In the genomic region with DNA sequence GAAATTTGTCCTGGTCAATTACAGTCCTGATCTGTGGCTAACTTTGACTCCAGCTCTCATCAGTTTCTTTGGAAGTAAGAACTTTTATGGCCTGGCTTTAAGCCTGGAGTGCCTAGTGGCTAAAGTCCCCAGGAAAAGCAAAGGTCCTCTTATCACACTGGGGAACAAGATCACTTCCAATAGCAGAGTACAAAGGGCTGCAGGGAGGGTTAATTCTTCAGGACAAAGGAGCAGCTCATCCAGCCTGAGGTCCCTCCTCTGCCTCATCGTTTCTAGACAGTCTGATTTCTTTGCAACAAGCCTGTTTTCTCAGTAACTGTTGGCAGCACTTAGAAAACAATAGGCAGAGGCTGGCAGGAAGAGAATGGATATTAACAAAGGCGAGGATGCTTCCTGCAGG, we compare ENCODE assay signal across 19 mouse cellular contexts.
DNase-seq lines count a peak whose midpoint lies in the region; ATAC-seq and TF ChIP-seq lines count a peak whose summit lies in the region.
"Had no signal": no experiment of that assay in that cellular context is flagged by ENCODE, and none has a peak within 500 bp of the region (broad histone marks: within the 10 kb centered on the region; RNA-seq: fewer than 3 reads in every experiment).

No protein-coding gene starts in this region.

- DNase-seq in forebrain, embryonic 14.5 days (ENCODE audit: low spot score): no peak
- no peak for DNase-seq in forebrain, postnatal 0 days
- peak; percentile 8 for DNase-seq in R1 (ENCODE audit: low read depth, low spot score)
- no peak for DNase-seq in cerebellum, postnatal 36 days
- DNase-seq in frontal cortex, adult 2 months (ENCODE audit: extremely low spot score in 1 of 2, low spot score in 1 of 2): no peak
- DNase-seq in spleen, adult 12 weeks (ENCODE audit: low spot score): no peak
- DNase-seq: adrenal gland, postnatal 14 days; cerebellum, adult 11-12 months; cerebellum, adult 9-10 months; cerebellum, postnatal 25 days; gastrocnemius, postnatal 36 days; heart, adult 11 months; heart, postnatal 36 days had no signal

- no peak for TF ChIP-seq CTCF in forebrain, postnatal 0 days (IDR thresholded peaks at IDR 0.05; ENCODE audit: low read depth)

- H3K27me3 ChIP-seq in forebrain, embryonic 14.5 days (replicated peaks; ENCODE audit: control insufficient read depth, insufficient read depth, low read length): no peaks in the 10 kb centered on the region
- no peaks in the 10 kb centered on the region for H3K27me3 ChIP-seq in forebrain, postnatal 0 days (ENCODE audit: insufficient read depth, low read length)
- H3K27me3 ChIP-seq in intestine, embryonic 15.5 days (replicated peaks): no peaks in the 10 kb centered on the region
- H3K27me3 ChIP-seq: CH12.LX; embryonic facial prominence, embryonic 13.5 days; forebrain, embryonic 12.5 days; heart, embryonic 13.5 days; hindbrain, embryonic 15.5 days had no signal

- H3K4me3 ChIP-seq in forebrain, embryonic 14.5 days (ENCODE audit: low read depth, low read length): no peak overlapping the region
- H3K4me3 ChIP-seq in forebrain, postnatal 0 days (ENCODE audit: low read depth, low read length): no peak overlapping the region
- H3K4me3 ChIP-seq in intestine, embryonic 15.5 days (replicated peaks): no peak overlapping the region
- H3K4me3 ChIP-seq: embryonic facial prominence, embryonic 13.5 days; forebrain, embryonic 12.5 days; heart, embryonic 13.5 days; hindbrain, embryonic 15.5 days had no signal

- H3K9me3 ChIP-seq in forebrain, embryonic 14.5 days (replicated peaks; ENCODE audit: control insufficient read depth, low read length): no peaks in the 10 kb centered on the region
- H3K9me3 ChIP-seq in forebrain, postnatal 0 days (ENCODE audit: low read length): no peaks in the 10 kb centered on the region
- H3K9me3 ChIP-seq in intestine, embryonic 15.5 days: no peaks in the 10 kb centered on the region
- H3K9me3 ChIP-seq: embryonic facial prominence, embryonic 13.5 days; forebrain, embryonic 12.5 days; heart, embryonic 13.5 days; hindbrain, embryonic 15.5 days had no signal

- WGBS in forebrain, embryonic 14.5 days: 16% methylated on average over 2 of the region's 2 CpGs
- 11% methylated on average over 2 of the region's 2 CpGs for WGBS in forebrain, postnatal 0 days
- WGBS in intestine, embryonic 15.5 days: 40% methylated on average over 2 of the region's 2 CpGs

- H3K4me1 ChIP-seq in forebrain, embryonic 14.5 days (ENCODE audit: control insufficient read depth, insufficient read depth, low read length): no peaks in the 10 kb centered on the region
- H3K4me1 ChIP-seq in forebrain, postnatal 0 days (ENCODE audit: insufficient read depth): no peaks in the 10 kb centered on the region
- no peaks in the 10 kb centered on the region for H3K4me1 ChIP-seq in intestine, embryonic 15.5 days (replicated peaks)
- H3K4me1 ChIP-seq: embryonic facial prominence, embryonic 13.5 days; heart, embryonic 13.5 days; hindbrain, embryonic 15.5 days had no signal

- 0 out of 2 replicates have a peak overlapping the region, but pooled peaks have one; percentile 5 for H3K27ac ChIP-seq in forebrain, embryonic 14.5 days (ENCODE audit: low read depth, low read length)
- H3K27ac ChIP-seq in forebrain, postnatal 0 days (ENCODE audit: low read depth, low read length): no peak overlapping the region
- H3K27ac ChIP-seq in intestine, embryonic 15.5 days: no peak overlapping the region
- H3K27ac ChIP-seq: embryonic facial prominence, embryonic 13.5 days; forebrain, embryonic 12.5 days; heart, embryonic 13.5 days; hindbrain, embryonic 15.5 days had no signal

- H3K36me3 ChIP-seq in forebrain, embryonic 14.5 days (ENCODE audit: control insufficient read depth, insufficient read depth, low read length): no peaks in the 10 kb centered on the region
- no peaks in the 10 kb centered on the region for H3K36me3 ChIP-seq in forebrain, postnatal 0 days (ENCODE audit: insufficient read depth)
- no peaks in the 10 kb centered on the region for H3K36me3 ChIP-seq in intestine, embryonic 15.5 days
- H3K36me3 ChIP-seq: embryonic facial prominence, embryonic 13.5 days; forebrain, embryonic 12.5 days; heart, embryonic 13.5 days; hindbrain, embryonic 15.5 days had no signal

- no peak overlapping the region for H3K4me2 ChIP-seq in forebrain, embryonic 14.5 days (ENCODE audit: low read length)
- H3K4me2 ChIP-seq in forebrain, postnatal 0 days (ENCODE audit: low read depth): no peak overlapping the region
- no peak overlapping the region for H3K4me2 ChIP-seq in intestine, embryonic 15.5 days (replicated peaks)
- H3K4me2 ChIP-seq: embryonic facial prominence, embryonic 13.5 days; forebrain, embryonic 12.5 days; heart, embryonic 13.5 days; hindbrain, embryonic 15.5 days had no signal

- H3K9ac ChIP-seq in forebrain, embryonic 14.5 days (ENCODE audit: low read length): no peak overlapping the region
- H3K9ac ChIP-seq in forebrain, postnatal 0 days: no peak overlapping the region
- no peak overlapping the region for H3K9ac ChIP-seq in intestine, embryonic 15.5 days
- H3K9ac ChIP-seq: embryonic facial prominence, embryonic 13.5 days; forebrain, embryonic 12.5 days; heart, embryonic 13.5 days; hindbrain, embryonic 15.5 days had no signal

- no peak for ATAC-seq in forebrain, embryonic 14.5 days
- ATAC-seq in forebrain, postnatal 0 days: no peak
- ATAC-seq in intestine, embryonic 15.5 days: peak; percentile 86
